Mouse (Mus musculus): Measurements from ENCODE around the gene Cacna1b.

Gene Cacna1b

GRCm38 (mm10) chr2:24678110-24678509, 84.8 kb downstream of the Cacna1b start:
- CTCF ChIA-PET = interaction anchor here in 1 of 4 experiments (0.5 kb wide), 1 partner anchor 81 kb away, joined by 4 read pairs; no protein-coding TSS in a partner anchor

GRCm38 (mm10) chr2:24677629-24678028, 85.3 kb downstream of the Cacna1b start:
- POLR2A ChIA-PET = interaction anchor here in 1 of 4 experiments (0.8 kb wide), 1 partner anchor 271 kb away, joined by 3 read pairs; no protein-coding TSS in a partner anchor
- CTCF ChIA-PET = interaction anchor here in 1 of 4 experiments (0.5 kb wide), 1 partner anchor 80 kb away, joined by 4 read pairs; no protein-coding TSS in a partner anchor

More at GRCm38 (mm10) chr2:24678110-24678509, 84.8 kb downstream of the Cacna1b start:
- POLR2A ChIA-PET = interaction anchor here in 1 of 4 experiments (0.8 kb wide), 1 partner anchor 271 kb away, joined by 3 read pairs; no protein-coding TSS in a partner anchor

- ChIA-PET POLR2A (interaction anchor here in 1 of 4 experiments (0.6 kb wide), 1 partner anchor 9 kb away, joined by 3 read pairs; no protein-coding TSS in a partner anchor), CTCF (no interaction called here)
These were observed 88.4 kb downstream of the Cacna1b start for GRCm38 (mm10) chr2:24674432-24675006.

GRCm38 (mm10) chr2:24668598-24668997, 94.4 kb downstream of the Cacna1b start:
- POLR2A ChIA-PET = interaction anchor here in 1 of 4 experiments (1.5 kb wide), 1 partner anchor 10 kb away, joined by 3 read pairs; no protein-coding TSS in a partner anchor

GRCm38 (mm10) chr2:24664678-24665257, 98.2 kb downstream of the Cacna1b start:
- POLR2A ChIA-PET = interaction anchor here in 2 of 4 experiments (0.6 to 0.7 kb wide), 2 partner anchors 9 to 17 kb away, joined by 3 read pairs; no protein-coding TSS in a partner anchor
- CTCF ChIA-PET = no interaction called here

More at GRCm38 (mm10) chr2:24668598-24668997, 94.4 kb downstream of the Cacna1b start:
- CTCF ChIA-PET = no interaction called here

GRCm38 (mm10) chr2:24659150-24659775, 103.7 kb downstream of the Cacna1b start:
- CTCF ChIA-PET = interaction anchor here in 1 of 4 experiments (1.0 kb wide), 1 partner anchor 85 kb away, joined by 3 read pairs; no protein-coding TSS in a partner anchor
- POLR2A ChIA-PET = interaction anchor here in 1 of 4 experiments (1.3 kb wide), 1 partner anchor 9 kb away, joined by 3 read pairs; no protein-coding TSS in a partner anchor

- CTCF ChIA-PET = no interaction called here
- POLR2A ChIA-PET = no interaction called here
These were observed 114.4 kb downstream of the Cacna1b start for GRCm38 (mm10) chr2:24648503-24648902.

- CTCF ChIA-PET = interaction anchor here in 1 of 4 experiments (0.5 kb wide), 1 partner anchor 297 kb away, joined by 4 read pairs; no protein-coding TSS in a partner anchor
- POLR2A ChIA-PET = interaction anchor here in 1 of 4 experiments (0.8 kb wide), 1 partner anchor 14 kb away, joined by 7 read pairs; no protein-coding TSS in a partner anchor
These were observed 116.4 kb downstream of the Cacna1b start for GRCm38 (mm10) chr2:24646452-24647146.

- ChIA-PET POLR2A (no interaction called here), CTCF (interaction anchor here in 1 of 4 experiments (1.0 kb wide), 1 partner anchor 138 kb away, joined by 4 read pairs; no protein-coding TSS in a partner anchor)
These were observed 120.1 kb downstream of the Cacna1b start for GRCm38 (mm10) chr2:24642834-24643233.

- POLR2A ChIA-PET = no interaction called here
These were observed 124.6 kb downstream of the Cacna1b start for GRCm38 (mm10) chr2:24638102-24638954.

GRCm38 (mm10) chr2:24633645-24634044, 129.3 kb downstream of the Cacna1b start:
- ChIA-PET CTCF (interaction anchor here in 1 of 4 experiments (1.2 kb wide), 1 partner anchor 337 kb away, joined by 3 read pairs; no protein-coding TSS in a partner anchor), POLR2A (interaction anchor here in 1 of 4 experiments (1.0 kb wide), 1 partner anchor 14 kb away, joined by 7 read pairs; no protein-coding TSS in a partner anchor)

More at GRCm38 (mm10) chr2:24638102-24638954, 124.6 kb downstream of the Cacna1b start:
- CTCF ChIA-PET = no interaction called here

GRCm38 (mm10) chr2:24617141-24617540, 145.8 kb downstream of the Cacna1b start:
- ChIA-PET POLR2A (no interaction called here), CTCF (interaction anchor here in 3 of 4 experiments (0.6 to 0.7 kb wide), 3 partner anchors 37 to 129 kb away, joined by 3 to 4 read pairs (median 3); no protein-coding TSS in a partner anchor)

- CTCF ChIA-PET = no interaction called here
- POLR2A ChIA-PET = no interaction called here
These were observed 153.2 kb downstream of the Cacna1b start for GRCm38 (mm10) chr2:24609789-24610188.

- ChIA-PET POLR2A (no interaction called here), CTCF (no interaction called here)
These were observed 154.2 kb downstream of the Cacna1b start for GRCm38 (mm10) chr2:24608765-24609138.

GRCm38 (mm10) chr2:24607905-24608764, 154.8 kb downstream of the Cacna1b start:
- CTCF ChIA-PET = no interaction called here
- POLR2A ChIA-PET = interaction anchor here in 1 of 4 experiments (0.5 to 0.8 kb wide), 3 partner anchors 19 to 175 kb away, joined by 3 to 4 read pairs (median 3); no protein-coding TSS in a partner anchor

GRCm38 (mm10) chr2:24606531-24606930, 156.4 kb downstream of the Cacna1b start:
- CTCF ChIA-PET = interaction anchor here in 1 of 4 experiments (0.7 kb wide), 1 partner anchor 12 kb away, joined by 3 read pairs; no protein-coding TSS in a partner anchor
- POLR2A ChIA-PET = interaction anchor here in 1 of 4 experiments (1.7 kb wide), 1 partner anchor 9 kb away, joined by 4 read pairs; no protein-coding TSS in a partner anchor

- CTCF ChIA-PET = no interaction called here
- POLR2A ChIA-PET = interaction anchor here in 1 of 4 experiments (0.7 kb wide), 1 partner anchor 126 kb away, joined by 3 read pairs; no protein-coding TSS in a partner anchor
These were observed 157.9 kb downstream of the Cacna1b start for GRCm38 (mm10) chr2:24605096-24605495.
